Mouse (Mus musculus) stomach, embryonic 14.5 days (tissue): ENCODE results near the gene Slc44a1. TPM values are rescaled to one million over a fixed set of nuclear protein-coding genes. Genes with fewer than 3 reads are reported as not detected.

Experiments
- ATAC-seq: fragments of 200-750 bp; cut with Nextera tagmentation; 2 replicates; pipeline ENCODE4 v1.8.0; 2017; ENCODE audit warnings: low read depth, moderate TSS enrichment; ENCODE audit not compliant: insufficient number of reproducible peaks, insufficient read depth, low FRiP score
- H3K27ac ChIP-seq: fragments of 300-500 bp; sonication (generic); 2 replicates; pipeline ENCODE4 v1.5.1; 2014; ENCODE audit warnings: mild to moderate bottlenecking, low read length, moderate library complexity, mixed read lengths
- H3K27me3 ChIP-seq: fragments of 300-500 bp; sonication (generic); 2 replicates; pipeline ENCODE4 v1.6.1; 2014; ENCODE audit warnings: low read length, control low read depth, mixed read lengths; ENCODE audit not compliant: control insufficient read depth, insufficient read depth
- H3K36me3 ChIP-seq: fragments of 300-500 bp; sonication (generic); 2 replicates; pipeline ENCODE4 v1.6.1; 2014; ENCODE audit warnings: mild to moderate bottlenecking, control low read depth, low read length, moderate library complexity, mixed read lengths; ENCODE audit not compliant: control insufficient read depth, insufficient read depth
- H3K4me1 ChIP-seq: fragments of 300-500 bp; sonication (generic); 2 replicates; pipeline ENCODE4 v1.6.1; 2014; ENCODE audit warnings: low read length, control low read depth, mixed read lengths; ENCODE audit not compliant: control insufficient read depth, insufficient read depth
- H3K4me2 ChIP-seq: fragments of 300-500 bp; sonication (generic); replicated peaks from 2 replicates; pipeline ENCODE4 v1.6.1; 2014; ENCODE audit warnings: low read depth, low read length, control low read depth
- H3K4me3 ChIP-seq: fragments of 300-500 bp; sonication (generic); 2 replicates; pipeline ENCODE4 v1.5.1; 2014; ENCODE audit warnings: low read depth, low read length, control low read depth
- H3K9ac ChIP-seq: fragments of 300-500 bp; sonication (generic); replicated peaks from 2 replicates; pipeline ENCODE4 v1.6.1; 2014; ENCODE audit warnings: low read depth, mild to moderate bottlenecking, control low read depth, low read length, moderate library complexity, mixed read lengths
- H3K9me3 ChIP-seq: fragments of 300-500 bp; sonication (generic); 2 replicates; pipeline ENCODE4 v1.6.1; 2016; ENCODE audit warnings: low read depth, low read length, control low read depth; ENCODE audit not compliant: control insufficient read depth
- WGBS: fragments of 180-500 bp; shearing (Covaris S2); extraction: QIAGEN DNeasy Blood & Tissue Kit; methylation state at CpG from one replicate; pipeline ENCODE4 v1.1.7; 2014; 5-methylcytosine and 5-hydroxymethylcytosine counted together
- polyA plus RNA-seq: library from polyadenylated mRNA; unstranded; fragments of >200 nt; fragmentation: Nextera tagmentation; extraction: Ambion mirVana; gene quantifications from 2 replicates; pipeline ENCODE4 v1.2.1, GENCODE M21; 2014

The Slc44a1 gene
- polyA plus RNA-seq, 1 experiment from 2014 or later = 39.4 TPM

DNA sequence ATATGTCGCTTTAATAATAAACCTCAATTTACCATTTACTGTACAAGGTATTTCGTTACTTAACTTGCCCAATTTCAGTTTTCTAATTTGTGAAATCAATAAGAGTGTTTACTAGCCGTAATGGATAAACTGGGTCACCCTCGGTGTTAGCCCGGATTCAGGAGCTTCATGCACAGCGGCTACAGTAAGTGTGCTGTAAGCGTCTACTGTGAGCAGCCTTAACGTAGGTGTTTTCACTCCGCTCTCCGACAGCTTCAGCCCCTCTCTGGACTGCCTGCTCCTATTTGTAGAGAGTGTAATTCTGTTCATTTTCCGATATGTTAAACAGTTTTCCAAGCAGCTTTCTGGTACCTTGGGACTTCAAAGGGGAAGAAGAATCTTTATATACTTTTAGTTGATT, 99.7 kb downstream of the Slc44a1 start:
- Histone ChIP-seq H3K9me3 (no peaks in the 10 kb centered on the region), H3K4me1 (no peaks in the 10 kb centered on the region), H3K4me3 (no peak overlapping the region), H3K4me2 (no peak overlapping the region), H3K36me3 (peaks cover 10% of the 10 kb centered on the region), H3K9ac (no peak overlapping the region), H3K27me3 (no peaks in the 10 kb centered on the region), H3K27ac (no peak overlapping the region)
- WGBS = 90% methylated on average over 11 of the region's 11 CpGs
- ATAC-seq = no peak

DNA sequence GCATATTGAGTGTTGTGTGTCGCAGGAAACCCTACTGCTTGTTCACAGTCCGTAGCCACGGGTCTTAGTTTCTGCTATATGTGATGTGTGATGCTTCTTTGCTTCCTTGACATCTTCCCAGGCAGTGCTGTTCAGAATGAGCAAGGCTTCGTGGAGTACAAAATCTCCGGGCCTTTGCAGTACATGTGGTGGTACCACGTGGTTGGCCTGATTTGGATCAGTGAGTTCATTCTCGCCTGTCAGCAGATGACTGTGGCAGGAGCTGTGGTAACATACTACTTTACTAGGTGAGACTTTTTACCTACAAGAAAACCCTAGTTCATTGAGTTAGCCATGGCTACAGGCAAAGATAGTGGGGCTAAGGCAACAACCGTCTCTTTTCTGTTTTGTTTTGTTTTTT, 103.2 kb downstream of the Slc44a1 start:
- Histone ChIP-seq H3K27me3 (no peaks in the 10 kb centered on the region), H3K36me3 (peaks cover 10% of the 10 kb centered on the region), H3K27ac (no peak overlapping the region), H3K9ac (no peak overlapping the region), H3K4me1 (no peaks in the 10 kb centered on the region), H3K4me2 (no peak overlapping the region), H3K4me3 (no peak overlapping the region), H3K9me3 (no peaks in the 10 kb centered on the region)
- ATAC-seq = no peak
- WGBS = 87% methylated on average over 8 of the region's 8 CpGs

DNA sequence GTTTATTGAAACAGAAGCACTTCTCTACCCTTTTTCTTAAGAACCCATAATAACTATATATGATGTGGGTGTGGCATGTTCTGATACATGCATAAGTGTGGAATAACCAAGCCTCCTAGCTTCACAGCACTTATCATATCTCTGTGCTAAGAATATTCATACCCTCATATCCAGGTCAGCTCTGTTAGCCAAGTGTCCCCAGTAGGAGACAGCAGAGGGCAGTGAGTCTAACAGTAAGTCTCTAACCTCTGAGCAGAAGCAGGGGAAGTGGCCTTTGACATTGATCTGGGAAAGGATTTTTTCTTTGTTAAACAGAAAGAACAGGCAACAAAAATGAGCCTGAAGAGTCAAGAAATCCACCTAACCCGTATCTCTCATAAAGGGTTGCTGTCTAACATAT, 104.7 kb downstream of the Slc44a1 start:
- no peaks in the 10 kb centered on the region for H3K9me3 ChIP-seq
- no peak overlapping the region for H3K4me2 ChIP-seq
- no peaks in the 10 kb centered on the region for H3K27me3 ChIP-seq
- no peak overlapping the region for H3K27ac ChIP-seq
- peaks cover 10% of the 10 kb centered on the region for H3K36me3 ChIP-seq
- WGBS = 79% methylated on average over 1 of the region's 1 CpGs
- no peak for ATAC-seq
- H3K9ac ChIP-seq = no peak overlapping the region
- no peak overlapping the region for H3K4me3 ChIP-seq
- no peaks in the 10 kb centered on the region for H3K4me1 ChIP-seq

GRCm38 (mm10) chr4:53547381-53547780, 107.2 kb downstream of the Slc44a1 start:
- H3K27me3 ChIP-seq = no peaks in the 10 kb centered on the region
- no peak overlapping the region for H3K27ac ChIP-seq
- no peaks in the 10 kb centered on the region for H3K9me3 ChIP-seq
- H3K9ac ChIP-seq = no peak overlapping the region
- no peak overlapping the region for H3K4me3 ChIP-seq
- ATAC-seq = no peak
- H3K4me2 ChIP-seq = no peak overlapping the region
- peaks cover 7% of the 10 kb centered on the region for H3K36me3 ChIP-seq
- no peaks in the 10 kb centered on the region for H3K4me1 ChIP-seq
- 95% methylated on average over 5 of the region's 5 CpGs for WGBS

- Histone ChIP-seq H3K4me1 (no peaks in the 10 kb centered on the region), H3K4me3 (no peak overlapping the region), H3K4me2 (no peak overlapping the region), H3K36me3 (peaks cover 3% of the 10 kb centered on the region), H3K27me3 (no peaks in the 10 kb centered on the region), H3K9me3 (no peaks in the 10 kb centered on the region), H3K9ac (no peak overlapping the region), H3K27ac (no peak overlapping the region)
- no peak for ATAC-seq
- 72% methylated on average over 4 of the region's 4 CpGs for WGBS
Measured at GRCm38 (mm10) chr4:53549375-53549774, 109.2 kb downstream of the Slc44a1 start.

GRCm38 (mm10) chr4:53564618-53565017, 124.4 kb downstream of the Slc44a1 start:
- no peaks in the 10 kb centered on the region for H3K4me1 ChIP-seq
- no peaks in the 10 kb centered on the region for H3K9me3 ChIP-seq
- no peak overlapping the region for H3K9ac ChIP-seq
- WGBS = 79% methylated on average over 5 of the region's 5 CpGs
- H3K27me3 ChIP-seq = no peaks in the 10 kb centered on the region
- H3K27ac ChIP-seq = no peak overlapping the region
- no peak for ATAC-seq
- no peak overlapping the region for H3K4me3 ChIP-seq
- H3K4me2 ChIP-seq = no peak overlapping the region
- peaks cover 12% of the 10 kb centered on the region for H3K36me3 ChIP-seq

GRCm38 (mm10) chr4:53567065-53567464, 126.9 kb downstream of the Slc44a1 start:
- WGBS = 95% methylated on average over 1 of the region's 1 CpGs
- no peaks in the 10 kb centered on the region for H3K27me3 ChIP-seq

DNA sequence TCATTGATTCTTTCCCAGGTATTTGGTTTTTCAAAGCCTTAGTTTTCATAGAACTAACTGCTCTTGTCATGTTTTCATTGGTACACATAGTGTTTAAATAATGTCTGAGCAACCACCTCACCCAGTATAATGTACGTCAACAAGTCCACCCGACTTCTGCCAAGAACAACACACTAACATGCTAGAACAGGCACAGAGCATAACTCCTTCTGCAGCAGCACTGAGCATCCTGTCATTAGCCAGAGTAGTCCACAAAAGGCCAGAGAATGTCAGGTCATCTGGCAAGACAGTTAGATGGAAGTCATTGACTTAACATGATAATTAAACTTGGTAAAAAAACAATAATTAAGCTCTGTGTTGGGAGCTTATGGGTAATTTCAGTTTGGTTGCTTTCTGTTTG, 135.3 kb downstream of the Slc44a1 start:
- Histone ChIP-seq H3K9ac (no peak overlapping the region), H3K9me3 (no peaks in the 10 kb centered on the region), H3K4me3 (no peak overlapping the region), H3K36me3 (no peaks in the 10 kb centered on the region), H3K4me2 (no peak overlapping the region), H3K27me3 (no peaks in the 10 kb centered on the region), H3K4me1 (no peaks in the 10 kb centered on the region), H3K27ac (no peak overlapping the region)
- WGBS = 75% methylated on average over 2 of the region's 2 CpGs
- ATAC-seq = no peak

More at GRCm38 (mm10) chr4:53567065-53567464, 126.9 kb downstream of the Slc44a1 start:
- no peak overlapping the region for H3K4me3 ChIP-seq
- no peak overlapping the region for H3K27ac ChIP-seq
- no peak overlapping the region for H3K9ac ChIP-seq
- H3K4me2 ChIP-seq = no peak overlapping the region
- no peaks in the 10 kb centered on the region for H3K9me3 ChIP-seq
- ATAC-seq = no peak
- H3K4me1 ChIP-seq = no peaks in the 10 kb centered on the region
- H3K36me3 ChIP-seq = peaks cover 6% of the 10 kb centered on the region

- Histone ChIP-seq H3K27ac (no peak overlapping the region), H3K9me3 (no peaks in the 10 kb centered on the region), H3K4me3 (no peak overlapping the region), H3K36me3 (no peaks in the 10 kb centered on the region), H3K4me1 (no peaks in the 10 kb centered on the region), H3K4me2 (no peak overlapping the region), H3K27me3 (no peaks in the 10 kb centered on the region), H3K9ac (no peak overlapping the region)
- ATAC-seq = no peak
Measured at GRCm38 (mm10) chr4:53587676-53588075, 147.5 kb downstream of the Slc44a1 start.
